Mouse (Mus musculus) cerebellum, postnatal 4 days (tissue): ENCODE results near the gene Galk2.

Experiments used
- DNase-seq, 2 experiments: peaks; one replicate each; pipeline ENCODE4 v3.0.0; 2022; ENCODE audit warnings: low spot score in 2 of 2, mixed read lengths in 1 of 2

The Galk2 gene

DNA sequence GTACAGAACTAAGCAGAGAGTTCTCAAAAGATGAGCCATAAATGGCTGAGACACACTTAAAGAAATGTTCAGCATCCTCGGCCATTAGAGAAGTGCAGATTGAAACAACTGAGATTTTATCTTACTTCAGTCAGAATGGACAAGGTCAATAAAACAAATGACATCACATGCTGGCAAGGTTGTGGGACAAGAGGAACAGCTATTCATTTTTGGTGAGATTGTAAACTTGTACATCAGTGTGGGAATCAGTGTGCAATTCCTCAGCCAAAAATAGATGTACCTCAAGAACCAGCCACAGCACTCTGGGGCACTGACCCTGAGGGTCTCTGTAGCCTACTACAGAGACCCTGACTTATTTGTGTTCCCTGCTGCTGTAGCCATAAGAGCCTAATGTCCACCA, 84.4 kb downstream of the Galk2 start:
- no peak for DNase-seq

DNA sequence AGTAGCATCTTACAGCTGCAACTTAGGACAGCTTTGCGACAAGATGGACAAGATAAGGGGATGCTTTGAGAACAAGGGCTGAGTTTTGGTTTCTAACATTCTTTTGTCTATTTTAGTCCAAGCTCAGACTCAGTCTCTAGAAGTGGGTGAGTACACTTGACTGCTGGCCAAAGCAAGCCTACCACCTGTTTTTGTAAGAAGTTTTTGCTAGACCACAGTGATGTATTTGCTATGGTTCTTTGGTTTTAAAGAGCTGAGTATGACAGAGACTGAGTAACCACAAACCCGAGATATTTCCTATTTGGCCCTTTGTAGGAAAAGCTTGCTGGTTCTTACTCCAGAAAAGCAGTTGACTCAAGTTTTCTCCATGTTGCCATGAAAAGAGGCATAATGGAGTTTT, 89.3 kb downstream of the Galk2 start:
- DNase-seq: no peak

DNA sequence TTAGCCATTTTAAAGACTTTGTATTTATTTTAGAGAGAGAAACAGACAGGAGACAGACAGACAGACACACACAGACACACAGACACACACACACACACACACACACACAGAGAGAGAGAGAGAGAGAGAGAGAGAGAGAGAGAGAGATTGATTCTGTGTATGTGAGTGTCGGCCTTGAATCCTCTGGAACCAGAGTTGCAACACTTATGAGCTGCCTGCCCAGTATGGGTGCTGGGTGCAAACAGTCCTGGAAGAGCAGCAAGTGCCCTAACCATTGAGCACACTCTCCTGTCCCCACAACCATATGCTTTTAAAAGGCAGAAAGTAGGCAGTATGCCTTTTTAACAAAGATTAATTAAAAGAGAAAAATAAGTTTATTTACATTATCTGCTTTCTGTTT, 109.9 kb downstream of the Galk2 start:
- no peak for DNase-seq

DNA sequence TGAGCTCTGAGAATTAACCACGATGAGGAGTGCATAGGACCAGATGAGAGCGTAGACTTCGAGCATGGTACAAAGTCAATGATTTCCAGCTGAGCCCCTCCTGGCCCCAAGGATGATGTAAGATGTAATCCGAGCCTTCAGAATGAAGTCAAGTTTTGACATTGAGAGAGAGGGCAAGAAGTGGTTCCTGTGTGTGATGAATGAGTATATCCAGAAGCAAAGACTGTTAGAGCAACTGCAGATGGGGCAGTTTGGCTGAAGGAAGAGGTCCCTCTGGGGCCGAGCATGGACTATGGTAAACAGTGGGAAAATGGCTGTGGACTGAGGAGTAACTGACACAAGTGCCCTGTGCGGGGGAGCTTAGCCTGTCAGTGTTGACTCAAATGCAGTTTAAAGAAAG, 114.3 kb downstream of the Galk2 start:
- DNase-seq: no peak

DNA sequence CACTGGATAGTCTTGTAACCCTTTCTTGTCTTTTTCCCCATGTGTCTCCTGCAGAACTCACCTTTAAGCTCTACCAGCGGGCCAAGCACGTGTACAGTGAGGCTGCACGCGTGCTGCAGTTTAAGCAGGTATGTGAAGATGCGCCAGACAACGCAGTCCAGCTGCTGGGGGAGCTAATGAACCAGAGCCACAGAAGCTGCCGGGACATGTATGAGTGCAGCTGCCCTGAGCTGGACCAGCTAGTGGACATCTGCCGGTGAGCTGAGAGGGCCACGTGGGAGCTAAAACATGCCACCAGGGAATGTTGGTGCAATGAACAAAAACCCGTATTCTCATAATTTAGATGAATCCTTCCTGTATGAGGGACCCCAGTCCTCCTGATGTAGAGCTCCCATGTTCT, 116.3 kb downstream of the Galk2 start:
- DNase-seq: no peak

DNA sequence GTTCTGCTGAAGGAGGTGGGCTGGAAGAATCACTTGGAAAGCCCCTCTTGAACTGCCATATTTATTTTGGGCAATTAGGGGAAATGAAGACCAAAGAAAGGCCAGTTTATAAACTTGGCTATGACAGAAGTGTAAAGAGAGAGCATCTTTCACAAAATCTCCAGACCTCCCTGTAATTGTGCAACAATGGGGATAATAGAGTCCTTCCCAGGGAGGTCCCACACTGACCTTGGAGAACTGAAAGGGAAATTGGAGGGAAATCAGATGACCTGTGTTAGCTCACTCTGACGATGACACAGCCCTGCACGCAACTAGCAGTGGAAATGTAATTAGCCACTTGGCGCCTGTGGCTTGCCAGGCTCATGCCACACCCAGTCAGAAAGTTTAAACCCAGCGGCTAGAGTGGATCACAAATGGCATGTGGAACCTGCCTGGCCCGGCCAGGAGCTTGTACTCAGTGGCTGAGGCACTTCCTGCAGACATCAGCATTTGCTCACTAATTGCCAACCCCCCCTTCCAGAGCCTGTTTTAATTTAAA, 117.0 kb downstream of the Galk2 start:
- no peak for DNase-seq

DNA sequence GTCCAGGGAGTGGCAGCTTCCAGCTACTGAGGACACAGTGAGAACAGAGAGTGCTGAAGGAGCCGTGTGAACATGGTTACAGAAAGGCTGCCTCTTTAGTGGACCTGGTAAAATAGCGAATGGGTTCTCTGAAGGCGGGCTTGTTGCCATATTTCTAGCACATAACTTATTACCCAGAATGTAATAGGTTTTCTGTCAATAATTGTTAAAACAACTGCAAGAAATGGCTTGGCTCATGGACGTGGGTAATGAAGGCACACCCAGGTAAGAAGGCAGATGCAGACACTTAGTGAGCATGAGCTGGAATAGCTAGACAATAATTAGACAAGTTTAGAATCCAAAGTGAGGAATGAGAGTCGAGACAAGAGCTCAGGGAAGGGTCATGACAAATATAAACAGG, 143.4 kb downstream of the Galk2 start:
- no peak for DNase-seq

DNA sequence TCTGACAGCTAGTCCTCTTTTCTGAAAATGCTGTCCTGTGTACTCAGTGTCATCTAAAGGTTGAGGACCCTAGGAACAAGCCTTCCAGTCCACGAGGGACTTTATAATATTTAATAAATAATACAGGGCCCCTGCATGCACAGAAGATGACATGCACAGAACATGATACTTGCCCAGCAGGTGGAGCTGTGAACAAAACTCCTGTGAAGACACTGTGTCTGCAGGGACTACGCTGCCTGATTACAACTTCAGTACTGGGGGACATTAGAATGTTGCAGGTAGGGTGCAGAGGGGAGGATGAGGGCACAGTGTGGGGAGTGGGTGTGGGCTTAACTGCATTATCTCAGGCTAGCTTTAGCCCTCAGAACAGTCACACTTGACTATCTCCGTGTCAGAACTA, 147.2 kb downstream of the Galk2 start:
- peak in 1 of 2 experiments; percentile 50 for DNase-seq

DNA sequence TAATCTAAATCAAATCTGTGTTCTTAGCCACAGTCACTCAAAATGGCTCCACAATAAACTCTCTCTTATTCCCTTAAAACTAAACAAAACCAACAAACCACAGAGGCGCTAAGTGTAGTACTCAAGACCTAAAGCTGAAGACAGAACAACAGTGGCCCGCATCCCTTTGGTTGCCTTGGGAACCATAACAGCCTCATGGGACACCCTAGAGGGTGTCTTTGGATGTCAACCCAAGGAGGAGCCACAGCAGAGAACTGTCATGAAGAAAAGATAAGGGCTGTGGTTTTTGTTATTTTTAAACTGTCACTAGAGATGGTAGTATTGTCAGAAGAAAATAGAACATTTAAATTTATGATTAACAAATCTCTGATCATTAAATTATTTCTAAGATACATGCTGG, 147.8 kb downstream of the Galk2 start:
- DNase-seq: no peak

DNA sequence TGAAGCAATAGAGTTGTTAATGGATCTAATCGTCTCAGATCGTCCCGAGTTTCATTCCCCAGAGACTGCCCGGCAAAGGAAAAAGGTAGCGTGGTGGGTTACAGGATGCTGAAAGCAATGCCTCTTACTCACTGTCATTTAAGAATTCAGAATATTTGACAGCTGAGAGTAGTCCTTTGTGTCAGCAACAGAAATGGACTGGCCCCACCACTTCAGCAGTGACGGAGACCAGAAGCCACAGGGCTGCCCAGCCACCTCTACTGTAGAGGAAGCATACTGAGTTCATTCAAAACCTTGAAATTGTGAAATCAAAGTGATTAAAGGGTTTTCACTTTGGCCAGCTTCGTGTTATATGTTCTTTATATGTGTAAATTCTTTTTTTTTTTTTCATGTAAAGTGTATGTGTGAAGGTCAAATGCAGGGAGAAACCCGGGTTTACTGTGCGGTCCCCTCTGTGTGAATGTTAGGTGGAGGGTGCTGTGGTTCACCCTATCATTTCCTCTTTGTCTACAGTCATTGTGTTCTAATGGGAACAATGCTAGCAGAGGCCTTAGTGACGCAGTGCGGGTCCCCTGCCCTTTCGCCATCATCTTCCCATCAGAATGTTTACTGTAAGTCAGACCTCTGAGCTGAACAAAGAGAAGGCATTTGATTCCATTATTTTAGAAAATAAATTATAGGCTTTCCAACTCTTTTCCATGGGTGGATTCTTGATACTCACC, 156.2 kb downstream of the Galk2 start:
- no peak for DNase-seq

DNA sequence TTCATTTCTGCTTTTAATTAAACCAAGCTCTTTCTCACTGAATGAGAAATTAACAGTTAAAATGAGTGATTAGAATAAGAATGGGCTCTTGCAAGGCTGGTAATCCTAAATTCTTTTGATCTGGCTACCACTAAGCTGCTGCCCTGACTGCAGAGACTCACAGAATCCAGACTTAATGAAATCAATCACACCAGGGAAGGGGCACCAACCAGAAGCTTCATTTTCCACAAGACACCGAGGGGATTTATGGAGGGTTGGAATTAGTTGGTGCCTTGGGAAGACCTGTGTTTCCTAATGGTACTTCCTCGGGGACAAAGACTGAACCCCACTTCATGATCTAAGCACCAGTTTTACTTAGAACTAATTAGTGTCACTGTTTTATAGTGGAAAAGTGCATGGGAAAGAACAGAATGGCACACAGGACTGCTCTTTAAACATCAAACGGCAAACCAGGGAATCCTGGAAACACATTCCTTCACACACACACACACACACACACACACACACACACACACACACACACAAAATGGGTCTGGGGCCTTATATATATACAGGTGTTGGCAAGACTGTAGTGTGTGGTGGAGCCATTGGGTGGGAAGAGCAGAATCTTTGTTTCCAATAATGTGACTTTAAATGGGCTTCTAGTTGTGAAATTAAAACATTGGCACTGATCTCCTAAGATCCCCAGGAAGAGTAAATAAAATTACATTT, 157.0 kb downstream of the Galk2 start:
- DNase-seq: no peak

DNA sequence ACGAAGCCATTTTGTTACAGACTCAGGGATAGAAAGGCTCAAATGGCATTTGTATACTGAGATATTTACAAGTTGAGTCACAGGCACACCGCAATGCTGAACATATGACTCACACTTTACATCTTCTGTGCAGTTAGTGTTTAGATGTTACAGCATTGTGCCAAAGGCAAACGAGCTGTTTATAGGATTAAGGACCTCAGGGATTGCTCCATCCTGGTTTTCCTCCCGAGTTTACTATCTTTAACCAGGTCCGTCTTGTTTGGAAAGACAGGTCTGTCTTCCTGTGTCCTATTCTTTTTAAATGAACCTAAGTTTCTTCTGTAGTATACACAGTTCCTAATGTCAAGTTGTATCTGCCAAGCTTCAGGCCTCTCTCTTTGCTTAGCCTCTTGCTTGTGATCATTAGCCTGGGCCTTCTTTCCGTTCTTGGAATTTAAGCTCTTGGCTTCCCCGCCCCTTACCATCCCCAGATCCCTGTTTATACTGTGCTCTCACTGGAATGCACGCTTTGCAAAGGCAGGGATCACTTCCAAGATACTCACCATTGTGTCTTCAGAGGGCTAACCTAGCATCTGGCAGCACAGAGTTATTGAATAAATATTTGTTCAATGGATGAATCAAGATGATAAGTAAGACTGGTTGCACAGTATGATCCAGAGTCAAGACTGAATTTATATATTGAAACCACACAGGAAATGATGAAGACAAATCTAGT, 172.4 kb downstream of the Galk2 start:
- DNase-seq: no peak

DNA sequence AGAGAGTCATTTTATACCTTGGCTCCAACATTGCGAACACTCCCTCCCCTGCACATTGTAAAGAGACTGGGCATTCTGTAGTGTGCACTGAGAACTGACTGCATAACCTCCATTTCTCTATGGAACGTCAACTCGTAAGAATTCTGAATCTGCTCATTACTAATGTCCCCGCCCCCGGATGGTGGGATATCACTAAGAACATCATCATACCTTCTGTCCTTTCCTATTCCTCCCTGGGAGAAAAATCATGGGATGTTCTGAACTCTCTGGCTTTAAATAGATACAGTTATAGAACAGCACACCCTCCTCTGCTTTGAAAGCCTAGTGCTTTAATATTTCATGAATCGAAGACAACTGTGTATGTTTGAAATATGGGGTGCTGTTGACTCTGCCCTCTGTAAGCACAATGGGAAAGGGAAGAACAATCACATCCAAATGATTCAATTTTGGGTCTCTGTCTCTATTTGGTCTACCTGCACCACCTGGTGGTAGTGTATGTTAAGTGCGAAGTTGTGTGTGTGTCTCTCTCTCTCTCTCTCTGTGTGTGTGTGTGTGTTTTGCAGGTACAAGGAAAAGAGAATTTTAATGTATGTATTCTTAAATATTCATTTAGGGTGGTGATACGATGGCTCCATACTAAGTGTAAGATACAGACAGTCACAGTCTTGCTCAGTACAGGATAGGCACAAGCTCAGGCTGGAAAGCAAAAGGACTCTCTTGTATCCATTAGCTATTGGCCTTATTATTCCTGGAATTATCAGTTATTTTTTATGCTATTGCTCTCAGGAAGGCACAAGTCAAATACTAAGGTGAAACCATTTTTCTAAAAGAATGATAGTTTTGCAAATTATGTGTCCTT, 174.4 kb downstream of the Galk2 start:
- no peak for DNase-seq
